Mouse (Mus musculus): ENCODE data around the gene Bcl9l. TPM values are rescaled to one million over a fixed set of nuclear protein-coding genes. Genes with fewer than 3 reads are reported as not detected.
A peak's percentile ranks its signal among the peaks of the same experiment; 100 is the strongest.

Gene Bcl9l
- total RNA-seq, 1 experiment from 2014 or later: 6.1 TPM

- no peak for ATAC-seq (replicated peaks in 1 of 2; ENCODE audit: insufficient read depth in 1 of 2, low FRiP score in 2 of 2, low TSS enrichment in 1 of 2, low read depth in 1 of 2, poor library complexity in 2 of 2, severe bottlenecking in 2 of 2)
These were observed 23.3 kb downstream of the Bcl9l start for GRCm38 (mm10) chr9:44505824-44506467.

- ATAC-seq (replicated peaks in 1 of 2; ENCODE audit: insufficient read depth in 1 of 2, low FRiP score in 2 of 2, low TSS enrichment in 1 of 2, low read depth in 1 of 2, poor library complexity in 2 of 2, severe bottlenecking in 2 of 2): no peak
These were observed 23.9 kb downstream of the Bcl9l start for GRCm38 (mm10) chr9:44506566-44506965.

- ATAC-seq (replicated peaks in 1 of 2; ENCODE audit: insufficient read depth in 1 of 2, low FRiP score in 2 of 2, low TSS enrichment in 1 of 2, low read depth in 1 of 2, poor library complexity in 2 of 2, severe bottlenecking in 2 of 2): no peak
These were observed 24.7 kb downstream of the Bcl9l start for GRCm38 (mm10) chr9:44507345-44507744.

- ATAC-seq (replicated peaks in 1 of 2; ENCODE audit: insufficient read depth in 1 of 2, low FRiP score in 2 of 2, low TSS enrichment in 1 of 2, low read depth in 1 of 2, poor library complexity in 2 of 2, severe bottlenecking in 2 of 2): no peak
These were observed 25.5 kb downstream of the Bcl9l start for GRCm38 (mm10) chr9:44508124-44508619.

- no peak for ATAC-seq (replicated peaks in 1 of 2; ENCODE audit: insufficient read depth in 1 of 2, low FRiP score in 2 of 2, low TSS enrichment in 1 of 2, low read depth in 1 of 2, poor library complexity in 2 of 2, severe bottlenecking in 2 of 2)
These were observed 26.3 kb downstream of the Bcl9l start for GRCm38 (mm10) chr9:44508721-44509486.

- ATAC-seq (replicated peaks in 1 of 2; ENCODE audit: insufficient read depth in 1 of 2, low FRiP score in 2 of 2, low TSS enrichment in 1 of 2, low read depth in 1 of 2, poor library complexity in 2 of 2, severe bottlenecking in 2 of 2): peak; percentile 61 to 63
These were observed 27.1 kb downstream of the Bcl9l start for GRCm38 (mm10) chr9:44509487-44510354.

GRCm38 (mm10) chr9:44510355-44510871, 27.8 kb downstream of the Bcl9l start:
- peak in 1 of 2 experiments; percentile 5; a peak in 1 of 4 replicates for ATAC-seq (replicated peaks in 1 of 2; ENCODE audit: insufficient read depth in 1 of 2, low FRiP score in 2 of 2, low TSS enrichment in 1 of 2, low read depth in 1 of 2, poor library complexity in 2 of 2, severe bottlenecking in 2 of 2)

- no peak for ATAC-seq (replicated peaks in 1 of 2; ENCODE audit: insufficient read depth in 1 of 2, low FRiP score in 2 of 2, low TSS enrichment in 1 of 2, low read depth in 1 of 2, poor library complexity in 2 of 2, severe bottlenecking in 2 of 2)
These were observed 28.4 kb downstream of the Bcl9l start for GRCm38 (mm10) chr9:44510872-44511601.

- ATAC-seq (replicated peaks in 1 of 2; ENCODE audit: insufficient read depth in 1 of 2, low FRiP score in 2 of 2, low TSS enrichment in 1 of 2, low read depth in 1 of 2, poor library complexity in 2 of 2, severe bottlenecking in 2 of 2): peak in 1 of 2 experiments; percentile 10; a peak in 2 of 4 replicates
These were observed 29.5 kb downstream of the Bcl9l start for GRCm38 (mm10) chr9:44511935-44512716.

GRCm38 (mm10) chr9:44512717-44513003, 30.0 kb downstream of the Bcl9l start:
- ATAC-seq (replicated peaks in 1 of 2; ENCODE audit: insufficient read depth in 1 of 2, low FRiP score in 2 of 2, low TSS enrichment in 1 of 2, low read depth in 1 of 2, poor library complexity in 2 of 2, severe bottlenecking in 2 of 2): no peak

GRCm38 (mm10) chr9:44513121-44513520, 30.5 kb downstream of the Bcl9l start:
- no peak for ATAC-seq (replicated peaks in 1 of 2; ENCODE audit: insufficient read depth in 1 of 2, low FRiP score in 2 of 2, low TSS enrichment in 1 of 2, low read depth in 1 of 2, poor library complexity in 2 of 2, severe bottlenecking in 2 of 2)

GRCm38 (mm10) chr9:44513610-44514009, 31.0 kb downstream of the Bcl9l start:
- no peak for ATAC-seq (replicated peaks in 1 of 2; ENCODE audit: insufficient read depth in 1 of 2, low FRiP score in 2 of 2, low TSS enrichment in 1 of 2, low read depth in 1 of 2, poor library complexity in 2 of 2, severe bottlenecking in 2 of 2)

GRCm38 (mm10) chr9:44514147-44514546, 31.5 kb downstream of the Bcl9l start:
- ATAC-seq (replicated peaks in 1 of 2; ENCODE audit: insufficient read depth in 1 of 2, low FRiP score in 2 of 2, low TSS enrichment in 1 of 2, low read depth in 1 of 2, poor library complexity in 2 of 2, severe bottlenecking in 2 of 2): no peak

- ATAC-seq (replicated peaks in 1 of 2; ENCODE audit: insufficient read depth in 1 of 2, low FRiP score in 2 of 2, low TSS enrichment in 1 of 2, low read depth in 1 of 2, poor library complexity in 2 of 2, severe bottlenecking in 2 of 2): peak; percentile 50 to 59
These were observed 32.6 kb downstream of the Bcl9l start for GRCm38 (mm10) chr9:44515131-44515751.

GRCm38 (mm10) chr9:44515891-44516290, 33.3 kb downstream of the Bcl9l start:
- no peak for ATAC-seq (replicated peaks in 1 of 2; ENCODE audit: insufficient read depth in 1 of 2, low FRiP score in 2 of 2, low TSS enrichment in 1 of 2, low read depth in 1 of 2, poor library complexity in 2 of 2, severe bottlenecking in 2 of 2)

- no peak for ATAC-seq (replicated peaks in 1 of 2; ENCODE audit: insufficient read depth in 1 of 2, low FRiP score in 2 of 2, low TSS enrichment in 1 of 2, low read depth in 1 of 2, poor library complexity in 2 of 2, severe bottlenecking in 2 of 2)
These were observed 34.7 kb downstream of the Bcl9l start for GRCm38 (mm10) chr9:44517368-44517767.

Measured in hematopoietic stem cell, adult 5-6 weeks (primary cell).